Mouse (Mus musculus) hindbrain, embryonic 15.5 days (tissue): ENCODE results near the gene Actr6. TPM values are rescaled to one million over a fixed set of nuclear protein-coding genes. Genes with fewer than 3 reads are reported as not detected.
A peak's percentile ranks its signal among the peaks of the same experiment; 100 is the strongest.

Experiments used
- ATAC-seq: fragments of 200-750 bp; cut with Nextera tagmentation; 2 replicates; pipeline ENCODE4 v1.8.0; 2017; ENCODE audit warnings: low read depth, moderate number of reproducible peaks, moderate TSS enrichment; ENCODE audit not compliant: low FRiP score
- H3K27ac ChIP-seq: fragments of 300-500 bp; sonication (generic); replicated peaks from 2 replicates; pipeline ENCODE4 v1.5.1; 2015; ENCODE audit warnings: mild to moderate bottlenecking, inconsistent platforms
- H3K27me3 ChIP-seq: fragments of 300-500 bp; sonication (generic); 2 replicates; pipeline ENCODE4 v1.6.1; 2015; ENCODE audit warnings: control low read depth, inconsistent platforms
- H3K36me3 ChIP-seq: fragments of 300-500 bp; sonication (generic); 2 replicates; pipeline ENCODE4 v1.6.1; 2015; ENCODE audit warnings: control low read depth, inconsistent platforms
- H3K4me1 ChIP-seq: fragments of 300-500 bp; sonication (generic); replicated peaks from 2 replicates; pipeline ENCODE4 v1.6.1; 2015; ENCODE audit warnings: control low read depth, inconsistent platforms
- H3K4me2 ChIP-seq: fragments of 300-500 bp; sonication (generic); 2 replicates; pipeline ENCODE4 v1.6.1; 2015; ENCODE audit warnings: moderate library complexity, mild to moderate bottlenecking, inconsistent platforms
- H3K4me3 ChIP-seq: fragments of 300-500 bp; sonication (generic); 2 replicates; pipeline ENCODE4 v1.5.1; 2015; ENCODE audit warnings: mild to moderate bottlenecking, inconsistent platforms
- H3K9ac ChIP-seq: fragments of 300-500 bp; sonication (generic); 2 replicates; pipeline ENCODE4 v1.6.1; 2015; ENCODE audit warnings: inconsistent platforms
- H3K9me3 ChIP-seq: fragments of 300-500 bp; sonication (generic); 2 replicates; pipeline ENCODE4 v1.6.1; 2016; ENCODE audit warnings: control low read depth, inconsistent platforms
- whole genome bisulfite sequencing: fragments of 180-500 bp; shearing (Covaris S2); methylation state at CpG from one replicate; pipeline ENCODE4 v1.1.7; 2015; 5-methylcytosine and 5-hydroxymethylcytosine counted together
- polyA plus RNA-seq: library from polyadenylated mRNA; unstranded; fragments of >200 nt; fragmentation: Nextera tagmentation; extraction: Ambion mirVana; gene quantifications from 2 replicates; pipeline ENCODE4 v1.2.1, GENCODE M21; 2015

Gene Actr6
- polyA plus RNA-seq: 46.5 and 51.6 TPM in 2 replicates

DNA sequence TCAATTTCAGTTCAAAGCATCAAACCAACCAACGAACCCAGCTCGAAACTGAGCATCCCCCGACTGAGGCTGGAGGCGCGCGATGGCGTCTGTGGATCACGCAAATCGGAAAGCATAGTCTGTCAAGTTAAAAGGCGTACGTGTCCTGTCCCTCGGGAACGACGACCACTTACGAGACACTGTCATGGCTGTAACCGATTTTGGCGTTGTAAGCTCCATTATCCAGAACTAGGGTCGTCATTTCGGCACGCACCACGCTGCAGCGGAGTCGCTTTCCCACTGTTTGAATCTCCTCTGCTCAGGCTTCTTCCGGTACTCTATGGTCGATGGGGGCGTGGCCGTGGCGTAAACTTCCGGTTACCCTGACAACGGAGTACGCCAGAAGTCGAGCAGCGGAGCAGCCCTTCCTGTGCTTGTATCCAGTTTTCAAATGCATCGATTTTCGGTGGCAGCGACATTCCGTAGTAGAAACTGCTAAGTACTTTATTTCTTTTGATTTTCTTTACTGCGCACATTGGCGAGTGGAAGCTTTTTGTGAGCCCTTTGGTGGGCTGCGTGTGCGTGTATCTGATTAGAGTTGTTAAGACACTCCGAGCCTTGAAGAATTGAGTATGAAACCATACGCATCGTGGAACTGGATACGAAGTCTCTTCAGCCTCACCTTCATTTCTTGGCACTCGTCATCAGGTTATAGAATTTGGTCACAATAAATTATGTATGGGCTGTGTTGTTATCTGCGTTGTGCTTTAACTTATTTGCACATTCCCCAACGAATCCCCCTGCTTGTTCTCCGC is at the start of gene Actr6:
Actr6 (minus strand) TSS at position 295 of the 794 bp plus-strand sequence.
- no peaks in the 10 kb centered on the region; the same call in 1 of the 2 replicates for H3K36me3 ChIP-seq
- no peaks in the 10 kb centered on the region for H3K9me3 ChIP-seq
- H3K27ac ChIP-seq: peak within 1 kb of the TSS; percentile 83
- peak within 1 kb of the TSS; percentile 76 for H3K4me2 ChIP-seq
- H3K9ac ChIP-seq: peak within 1 kb of the TSS; percentile 55
- peak; percentile 99 for ATAC-seq
- peaks cover 19% of the 10 kb centered on the region for H3K4me1 ChIP-seq
- WGBS: under 1% methylated on average over 49 of the region's 49 CpGs
- H3K27me3 ChIP-seq: no peaks in the 10 kb centered on the region; the same call in 1 of the 2 replicates
- peak within 1 kb of the TSS; percentile 64 for H3K4me3 ChIP-seq

DNA sequence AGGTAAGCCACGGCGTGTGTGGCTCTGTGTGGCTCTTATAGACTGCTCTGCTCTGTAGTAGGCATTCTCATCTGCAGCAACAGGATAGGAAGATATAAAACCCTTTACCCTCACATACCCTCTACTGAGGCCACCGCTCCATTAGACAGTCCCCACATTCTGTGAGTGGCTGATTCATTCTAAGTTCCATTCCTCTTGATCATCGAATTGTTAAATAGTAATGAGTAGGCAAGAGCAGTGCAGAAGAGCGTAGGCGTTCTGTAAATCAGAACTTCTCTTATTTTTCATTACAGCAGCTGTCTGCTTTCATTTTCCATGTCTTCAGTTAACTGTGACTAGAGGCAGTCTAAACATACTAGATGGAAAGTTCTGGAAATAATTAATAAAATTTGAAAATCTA is 43.9 kb upstream of the Actr6 start:
- no peak overlapping the region for H3K4me3 ChIP-seq
- H3K4me1 ChIP-seq: no peaks in the 10 kb centered on the region
- no peak for ATAC-seq
- no peak overlapping the region for H3K27ac ChIP-seq
- 93% methylated on average over 6 of the region's 6 CpGs for WGBS
- peaks cover 6% of the 10 kb centered on the region; the same call in 1 of the 2 replicates for H3K36me3 ChIP-seq
- no peak overlapping the region for H3K9ac ChIP-seq
- H3K27me3 ChIP-seq: no peaks in the 10 kb centered on the region
- no peak overlapping the region for H3K4me2 ChIP-seq
- no peaks in the 10 kb centered on the region for H3K9me3 ChIP-seq

DNA sequence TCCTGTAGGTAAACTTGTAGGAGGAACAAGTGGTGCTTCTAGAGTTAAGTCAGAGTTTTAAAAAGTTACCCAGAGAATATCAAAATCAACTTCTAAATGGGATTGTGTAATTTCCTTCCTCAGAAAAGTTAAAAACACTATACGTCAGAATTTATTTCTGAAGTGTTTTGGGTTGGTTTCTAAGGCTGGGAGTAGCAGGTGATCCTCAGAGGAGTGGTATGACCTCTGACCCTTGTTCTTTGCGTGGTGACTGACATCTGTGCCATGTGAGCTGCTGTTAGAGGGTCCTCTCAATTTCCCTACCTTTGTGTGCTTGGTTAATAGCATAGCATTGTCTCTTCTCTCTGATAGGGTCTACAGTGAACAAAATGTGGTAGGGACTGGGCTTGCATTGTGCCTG is 39.8 kb upstream of the Actr6 start:
- H3K36me3 ChIP-seq: 0 out of 2 replicates have a peak, but pooled peaks cover 2% of the 10 kb centered on the region
- H3K4me3 ChIP-seq: no peak overlapping the region
- WGBS: 58% methylated on average over 2 of the region's 2 CpGs
- H3K9ac ChIP-seq: no peak overlapping the region
- H3K9me3 ChIP-seq: no peaks in the 10 kb centered on the region
- no peaks in the 10 kb centered on the region for H3K27me3 ChIP-seq
- H3K27ac ChIP-seq: no peak overlapping the region
- ATAC-seq: no peak
- H3K4me1 ChIP-seq: no peaks in the 10 kb centered on the region
- no peak overlapping the region for H3K4me2 ChIP-seq

DNA sequence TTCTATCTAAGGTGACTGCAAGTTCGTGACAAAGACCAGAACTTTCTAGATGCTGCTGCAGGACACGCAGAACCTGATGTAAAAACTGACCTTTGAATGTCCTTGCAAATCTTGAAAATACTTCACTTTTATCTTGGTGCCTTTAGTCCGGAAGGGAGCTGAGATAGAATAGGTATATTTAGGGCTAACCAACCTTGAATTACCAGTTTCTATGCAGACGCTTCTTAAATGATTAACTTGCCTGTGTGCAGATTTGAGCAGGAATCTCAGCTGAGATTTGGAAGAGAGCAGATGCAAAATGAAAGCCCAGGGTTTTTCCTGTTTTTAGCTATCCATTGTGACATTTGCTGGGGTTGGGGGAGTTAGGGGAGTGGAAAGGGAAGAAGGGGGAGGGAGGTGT is 37.0 kb upstream of the Actr6 start:
- H3K27ac ChIP-seq: no peak overlapping the region
- H3K27me3 ChIP-seq: no peaks in the 10 kb centered on the region
- no peak overlapping the region for H3K4me3 ChIP-seq
- no peaks in the 10 kb centered on the region for H3K9me3 ChIP-seq
- H3K36me3 ChIP-seq: no peaks in the 10 kb centered on the region
- WGBS: 88% methylated on average over 4 of the region's 4 CpGs
- no peak for ATAC-seq
- no peak overlapping the region for H3K9ac ChIP-seq
- no peak overlapping the region for H3K4me2 ChIP-seq
- no peaks in the 10 kb centered on the region for H3K4me1 ChIP-seq

DNA sequence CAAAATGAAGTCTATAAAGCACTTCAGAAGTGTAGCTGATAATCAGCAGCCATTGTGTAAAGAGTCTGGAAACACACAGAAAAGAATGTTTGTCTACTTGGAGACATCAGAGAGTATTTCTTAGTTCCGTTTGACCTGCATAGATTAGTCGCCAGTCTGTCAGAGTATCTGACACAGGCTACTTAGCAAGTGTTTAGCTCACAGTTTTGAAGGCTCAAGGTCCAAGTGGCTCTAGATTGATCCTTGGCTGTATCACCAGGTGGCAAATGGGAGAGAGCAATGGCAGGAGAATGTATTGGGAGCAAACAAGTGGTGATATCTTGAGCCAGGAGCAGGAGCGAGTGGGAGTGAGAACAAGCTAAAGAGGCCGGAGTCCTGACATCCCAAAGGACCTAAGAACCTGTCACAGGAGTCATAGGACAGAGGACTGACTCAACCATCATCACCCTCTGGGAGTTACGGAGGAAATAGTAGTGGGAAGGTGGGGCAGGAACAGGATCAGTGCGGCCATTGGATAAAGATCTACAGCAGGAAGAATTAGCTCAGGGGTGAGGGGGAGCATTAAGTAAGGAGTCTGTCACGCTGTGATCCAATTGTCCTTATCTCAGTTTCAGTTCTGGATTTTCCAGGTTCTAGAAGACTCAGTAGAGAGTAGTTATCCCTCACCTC is 36.4 kb upstream of the Actr6 start:
- Histone ChIP-seq H3K4me3 (no peak overlapping the region), H3K27me3 (no peaks in the 10 kb centered on the region), H3K9ac (no peak overlapping the region), H3K27ac (no peak overlapping the region), H3K9me3 (no peaks in the 10 kb centered on the region), H3K4me1 (no peaks in the 10 kb centered on the region), H3K4me2 (no peak overlapping the region), H3K36me3 (no peaks in the 10 kb centered on the region)
- ATAC-seq: no peak
- 87% methylated on average over 7 of the region's 7 CpGs for WGBS

DNA sequence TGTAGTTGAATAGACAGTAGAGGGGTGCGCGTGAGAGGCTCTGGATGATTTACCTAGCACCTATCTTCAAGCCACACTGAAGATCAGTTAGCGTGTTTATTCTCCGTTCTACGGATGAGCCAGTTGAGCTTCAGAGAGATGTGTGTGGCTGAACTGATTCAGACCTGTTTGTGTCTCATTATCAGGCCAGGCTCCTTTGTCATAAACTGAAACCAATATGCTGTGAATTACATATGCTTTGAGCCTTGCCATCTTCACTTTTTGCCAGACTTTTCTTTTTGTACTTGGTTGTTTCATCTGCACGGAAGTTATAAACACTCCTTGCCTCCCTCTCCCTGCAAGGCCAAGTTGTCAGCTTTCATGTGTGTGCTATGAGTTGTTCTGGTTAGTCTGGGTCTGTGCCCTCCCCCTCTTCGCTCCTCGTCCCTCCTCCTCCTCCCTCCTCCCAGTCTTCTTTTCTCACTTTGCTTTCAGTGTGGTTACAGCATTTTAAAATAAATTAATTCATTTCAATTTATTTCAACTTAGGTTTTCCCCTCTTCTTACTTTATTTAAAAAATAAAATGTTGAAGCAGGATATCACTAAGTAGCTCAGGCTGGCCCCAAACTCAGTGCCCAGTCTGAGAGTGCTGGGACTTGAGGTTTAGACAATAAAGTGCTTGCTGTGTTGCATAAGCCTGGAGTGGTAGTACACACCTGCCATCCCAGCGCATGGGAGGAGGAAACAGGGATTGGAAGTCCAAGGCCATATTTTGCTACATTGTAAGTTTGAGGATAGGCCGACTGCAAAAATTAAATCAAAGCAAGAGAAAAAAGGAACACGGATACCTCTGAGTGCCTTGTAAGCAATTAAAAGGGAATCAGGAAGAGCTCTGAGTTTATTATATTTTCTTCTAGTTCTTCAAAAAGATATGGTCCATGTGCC is 34.0 kb upstream of the Actr6 start:
- no peak overlapping the region for H3K27ac ChIP-seq
- H3K4me3 ChIP-seq: no peak overlapping the region
- no peaks in the 10 kb centered on the region for H3K4me1 ChIP-seq
- no peaks in the 10 kb centered on the region for H3K27me3 ChIP-seq
- no peak overlapping the region for H3K4me2 ChIP-seq
- no peak overlapping the region for H3K9ac ChIP-seq
- H3K36me3 ChIP-seq: no peaks in the 10 kb centered on the region
- WGBS: 95% methylated on average over 11 of the region's 11 CpGs
- H3K9me3 ChIP-seq: no peaks in the 10 kb centered on the region
- ATAC-seq: no peak

DNA sequence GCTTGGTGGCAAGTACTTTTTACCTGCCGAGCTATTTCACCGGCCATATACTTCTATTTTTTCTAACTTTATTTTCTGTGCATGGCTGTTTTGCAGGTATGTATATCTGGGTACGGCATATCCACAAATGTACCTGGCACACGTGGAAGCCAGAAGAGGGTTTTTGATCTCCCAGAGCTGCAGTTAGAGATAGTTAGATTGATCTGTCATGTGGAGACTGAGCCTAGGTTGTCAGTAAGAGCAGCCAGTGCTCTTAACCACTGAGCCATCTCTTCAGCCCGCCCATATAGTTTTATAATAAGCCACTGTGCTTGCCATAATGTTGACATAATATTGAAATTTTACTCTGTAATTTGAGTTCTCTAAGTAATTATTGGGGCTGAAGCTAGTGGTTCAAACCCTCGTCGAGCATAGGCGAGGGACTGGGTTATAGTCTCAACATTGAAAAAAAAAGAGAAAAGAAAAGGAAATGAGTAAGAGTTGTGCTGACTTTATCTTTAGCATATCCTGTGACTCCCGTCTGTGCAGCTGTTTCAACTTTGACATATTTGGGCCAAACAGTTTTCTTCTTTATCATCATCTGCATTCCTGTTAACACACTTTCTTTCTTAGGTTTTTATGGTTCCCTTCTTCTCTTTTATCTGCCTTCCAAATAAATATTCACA is 32.5 kb upstream of the Actr6 start:
- no peak overlapping the region for H3K4me2 ChIP-seq
- no peak overlapping the region for H3K27ac ChIP-seq
- H3K9ac ChIP-seq: no peak overlapping the region
- ATAC-seq: no peak
- H3K4me1 ChIP-seq: no peaks in the 10 kb centered on the region
- WGBS: 87% methylated on average over 9 of the region's 9 CpGs
- H3K36me3 ChIP-seq: no peaks in the 10 kb centered on the region
- H3K9me3 ChIP-seq: no peaks in the 10 kb centered on the region
- no peaks in the 10 kb centered on the region for H3K27me3 ChIP-seq
- no peak overlapping the region for H3K4me3 ChIP-seq

DNA sequence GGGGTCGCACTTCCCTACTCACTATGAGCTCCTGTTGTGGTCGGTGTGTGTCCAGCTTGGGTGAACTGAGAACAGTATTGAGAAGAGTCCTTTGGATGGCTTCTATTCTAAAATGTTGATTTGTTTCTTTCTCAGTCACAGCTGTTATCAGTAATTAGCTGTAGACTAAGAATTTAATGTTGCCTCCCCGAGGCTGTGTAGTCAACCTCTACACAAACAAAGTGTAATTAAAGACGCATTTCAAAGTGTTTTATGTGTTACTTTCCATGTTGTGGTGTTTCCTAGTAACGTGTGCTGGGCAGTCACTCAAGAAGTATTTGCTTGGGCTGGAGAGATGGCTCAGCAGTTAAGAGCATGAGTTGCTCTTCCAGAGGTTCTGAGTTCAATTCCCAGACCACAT is 28.7 kb upstream of the Actr6 start:
- no peak overlapping the region for H3K4me2 ChIP-seq
- no peak overlapping the region for H3K9ac ChIP-seq
- H3K27ac ChIP-seq: no peak overlapping the region
- H3K27me3 ChIP-seq: no peaks in the 10 kb centered on the region
- no peak overlapping the region for H3K4me3 ChIP-seq
- H3K4me1 ChIP-seq: no peaks in the 10 kb centered on the region
- peaks cover 6% of the 10 kb centered on the region; the same call in 1 of the 2 replicates for H3K36me3 ChIP-seq
- 80% methylated on average over 5 of the region's 5 CpGs for WGBS
- H3K9me3 ChIP-seq: no peaks in the 10 kb centered on the region
- no peak for ATAC-seq

DNA sequence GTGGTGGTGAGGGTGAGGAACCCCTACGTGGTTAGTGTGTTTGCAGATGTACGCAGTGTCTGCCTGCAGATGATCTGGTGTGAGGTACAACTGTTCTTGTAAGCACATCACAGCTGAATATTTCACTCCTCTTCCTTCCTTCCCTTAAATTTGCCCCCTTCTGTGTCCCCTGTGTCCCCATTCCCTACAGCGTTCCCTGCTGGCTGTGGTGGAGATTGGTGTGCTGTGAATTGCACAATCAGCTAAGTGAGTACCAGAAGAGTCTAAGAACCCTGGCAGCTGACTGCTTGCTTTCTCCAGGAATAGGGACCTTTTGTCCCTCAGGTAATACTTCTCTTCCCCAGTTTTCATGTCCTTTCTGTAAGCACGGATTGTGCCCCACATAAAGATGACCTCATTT is 23.1 kb upstream of the Actr6 start:
- no peak overlapping the region for H3K4me3 ChIP-seq
- H3K4me1 ChIP-seq: no peaks in the 10 kb centered on the region
- H3K27ac ChIP-seq: no peak overlapping the region
- no peak overlapping the region for H3K4me2 ChIP-seq
- H3K9ac ChIP-seq: no peak overlapping the region
- no peaks in the 10 kb centered on the region for H3K27me3 ChIP-seq
- WGBS: 93% methylated on average over 4 of the region's 4 CpGs
- ATAC-seq: no peak
- H3K9me3 ChIP-seq: no peaks in the 10 kb centered on the region
- H3K36me3 ChIP-seq: peaks cover 6% of the 10 kb centered on the region; the same call in 1 of the 2 replicates

DNA sequence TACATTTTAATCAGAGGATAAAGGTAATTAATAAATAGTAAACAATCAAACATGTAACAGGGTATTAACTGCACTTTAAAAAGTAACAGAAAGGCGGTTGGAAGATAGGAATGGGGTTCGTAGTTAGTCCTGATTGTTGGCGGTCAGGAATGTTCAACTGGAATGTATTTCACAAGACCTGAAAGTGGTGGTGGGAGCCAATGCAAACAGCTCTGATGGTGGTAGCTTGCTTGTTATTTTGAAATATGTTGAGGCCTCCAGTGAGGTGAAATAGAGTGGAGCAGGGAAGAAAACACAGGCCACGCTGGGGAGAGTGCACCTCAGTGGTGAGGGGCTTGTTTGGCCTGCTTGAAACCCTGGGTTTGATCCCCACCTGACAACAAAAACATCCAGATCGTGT is 19.0 kb upstream of the Actr6 start:
- 89% methylated on average over 5 of the region's 5 CpGs for WGBS
- H3K4me3 ChIP-seq: no peak overlapping the region
- H3K36me3 ChIP-seq: no peaks in the 10 kb centered on the region
- ATAC-seq: no peak
- H3K4me1 ChIP-seq: peaks cover 10% of the 10 kb centered on the region
- no peaks in the 10 kb centered on the region for H3K9me3 ChIP-seq
- H3K9ac ChIP-seq: no peak overlapping the region
- no peak overlapping the region for H3K27ac ChIP-seq
- no peak overlapping the region for H3K4me2 ChIP-seq
- no peaks in the 10 kb centered on the region for H3K27me3 ChIP-seq

DNA sequence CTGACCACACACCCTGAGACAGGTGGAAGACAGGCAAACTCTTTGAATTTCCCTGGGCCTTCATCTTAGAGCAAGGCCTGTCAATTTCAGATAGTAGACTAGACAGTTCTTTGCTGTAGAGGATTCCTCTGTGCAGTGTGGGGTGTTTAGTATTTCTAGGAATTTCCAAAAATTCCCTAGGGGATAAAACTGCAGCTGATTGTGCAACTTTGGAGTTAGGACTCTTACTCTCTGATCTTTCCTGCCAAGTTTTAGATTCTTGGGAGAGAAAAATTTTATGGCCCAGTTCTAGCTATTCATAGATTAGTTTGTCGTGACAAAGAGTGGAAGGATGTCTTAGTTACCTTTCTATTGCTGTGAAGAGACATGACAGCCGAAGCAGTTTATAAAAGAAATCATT is 16.5 kb upstream of the Actr6 start:
- no peaks in the 10 kb centered on the region for H3K27me3 ChIP-seq
- no peak overlapping the region for H3K9ac ChIP-seq
- no peak overlapping the region for H3K4me2 ChIP-seq
- no peak for ATAC-seq
- H3K36me3 ChIP-seq: no peaks in the 10 kb centered on the region
- H3K9me3 ChIP-seq: no peaks in the 10 kb centered on the region
- peaks cover 15% of the 10 kb centered on the region for H3K4me1 ChIP-seq
- H3K4me3 ChIP-seq: no peak overlapping the region
- no peak overlapping the region for H3K27ac ChIP-seq
- 97% methylated on average over 2 of the region's 2 CpGs for WGBS
